Mouse (Mus musculus) lung, postnatal 0 days (tissue): Measurements from ENCODE around the gene Ehd1.

Experiments used
- CTCF ChIP-seq: IDR thresholded peaks from 2 replicates; pipeline ENCODE4 v1.5.1; 2016; ENCODE audit warnings: antibody characterized with exemption, mild to moderate bottlenecking
- EP300 ChIP-seq: IDR thresholded peaks from 2 replicates; pipeline ENCODE4 v1.6.1; 2016; ENCODE audit warnings: antibody characterized with exemption, mild to moderate bottlenecking, control low read depth

GRCm38 (mm10) chr19:6288236-6288894 lies 11.8 kb downstream of the Ehd1 start:
- TF ChIP-seq CTCF, result no peak
- no peak for TF ChIP-seq EP300
